ENCODE assay signal across 11 mouse cellular contexts in genomic region chr5:135428786-135429185, GRCm38 (mm10). TPM values are rescaled to one million over a fixed set of nuclear protein-coding genes. Genes with fewer than 3 reads are reported as not detected.
DNase-seq lines count a peak whose midpoint lies in the region; ATAC-seq and TF ChIP-seq lines count a peak whose summit lies in the region.
"Had no signal": no experiment of that assay in that cellular context is flagged by ENCODE, and none has a peak within 500 bp of the region (broad histone marks: within the 10 kb centered on the region; RNA-seq: fewer than 3 reads in every experiment).

No protein-coding gene starts in this region.

- 71% methylated on average over 5 of the region's 5 CpGs for WGBS in kidney, embryonic 14.5 days

- no peak for TF ChIP-seq POLR2A in brain, embryonic 14.5 days (IDR thresholded peaks at IDR 0.05; ENCODE audit: borderline replicate concordance, extremely low read depth, insufficient read depth, insufficient read length, poor library complexity, severe bottlenecking)

- no peak overlapping the region for H3K27ac ChIP-seq in kidney, embryonic 14.5 days (ENCODE audit: low read depth, low read length)
- H3K27ac ChIP-seq: liver, embryonic 13.5 days had no signal

- no peak overlapping the region for H3K4me3 ChIP-seq in kidney, embryonic 14.5 days (ENCODE audit: low read length)
- H3K4me3 ChIP-seq: erythroblast, embryonic 14.5 days; liver, embryonic 13.5 days had no signal

- TF ChIP-seq CTCF in brain, embryonic 14.5 days (IDR thresholded peaks at IDR 0.05; ENCODE audit: borderline replicate concordance, extremely low read depth, insufficient read depth, insufficient read length), result peak; percentile 58; the same call in 1 of the 2 replicates

- no peak overlapping the region for H3K4me2 ChIP-seq in kidney, embryonic 14.5 days (replicated peaks; ENCODE audit: low read depth, low read length)
- H3K4me2 ChIP-seq: liver, embryonic 13.5 days had no signal

- H3K27me3 ChIP-seq in kidney, embryonic 14.5 days (ENCODE audit: control insufficient read depth, insufficient read depth, low read length), result no peaks in the 10 kb centered on the region
- H3K27me3 ChIP-seq: liver, embryonic 13.5 days had no signal

- H3K9me3 ChIP-seq in kidney, embryonic 14.5 days (ENCODE audit: control insufficient read depth, low read length), result no peaks in the 10 kb centered on the region; the same call in 1 of the 2 replicates
- H3K9me3 ChIP-seq: liver, embryonic 13.5 days had no signal

- peaks cover 89% of the 10 kb centered on the region for H3K36me3 ChIP-seq in kidney, embryonic 14.5 days (ENCODE audit: control insufficient read depth, insufficient read depth, low read length)

- no peak for ATAC-seq in kidney, embryonic 14.5 days (ENCODE audit: low FRiP score, low TSS enrichment)
- ATAC-seq: intestine, embryonic 16.5 days had no signal

- no peak overlapping the region; the same call in 1 of the 2 replicates for H3K9ac ChIP-seq in kidney, embryonic 14.5 days (ENCODE audit: low read depth, low read length)
- H3K9ac ChIP-seq: liver, embryonic 13.5 days had no signal

- no peaks in the 10 kb centered on the region for H3K4me1 ChIP-seq in kidney, embryonic 14.5 days (ENCODE audit: control insufficient read depth, insufficient read depth, low read length)
- H3K4me1 ChIP-seq: liver, embryonic 13.5 days had no signal

- DNase-seq in adrenal gland, postnatal 36 days, result peak; percentile 19 to 23
- no peak for DNase-seq in adrenal gland, postnatal 4 days (ENCODE audit: low spot score in 2 of 2)
- DNase-seq in kidney, postnatal 14 days, result peak; percentile 12
- DNase-seq in A20 (ENCODE audit: low read depth, low spot score), result peak; percentile 31
- DNase-seq in brain, embryonic 14.5 days (ENCODE audit: low read depth), result peak; percentile 23
- no peak for DNase-seq in left cerebral cortex, adult 18-20 months (ENCODE audit: low spot score in 2 of 2)
- DNase-seq in left cerebral cortex, adult 9 months (ENCODE audit: low spot score in 2 of 2), result no peak
- DNase-seq: liver, embryonic 13.5 days had no signal

RNA-seq across cellular contexts. Expression of gene Pom121, which starts 34.4 kb away (rescaled TPM):
- 10 to 100 TPM; 21.4 to 24.6 TPM for total RNA-seq in adrenal gland, postnatal 36 days (2021)
- 10 to 100 TPM; 35.9 to 40.7 TPM for total RNA-seq in adrenal gland, postnatal 4 days (2021)
- polyA plus RNA-seq in kidney, embryonic 14.5 days (2014; fragmentation: Nextera tagmentation; extraction: Ambion mirVana), result 15.5 and 20.7 TPM in 2 replicates
- 21.7 and 45.5 TPM in 2 replicates for polyA plus RNA-seq in brain, embryonic 14.5 days (2012; rRNA removed)
- 10 to 100 TPM; 49.2 to 51.6 TPM for total RNA-seq in left cerebral cortex, adult 18-20 months (2021)

RNA-seq across cellular contexts. Expression of gene Nsun5, which starts 59.0 kb away (rescaled TPM):
- total RNA-seq in adrenal gland, postnatal 36 days (2021), result 10 to 100 TPM; 13.7 to 23.7 TPM
- 10 to 100 TPM; 23.9 to 24.9 TPM for total RNA-seq in adrenal gland, postnatal 4 days (2021)
- 27.1 and 29.2 TPM in 2 replicates for polyA plus RNA-seq in kidney, embryonic 14.5 days (2014; fragmentation: Nextera tagmentation; extraction: Ambion mirVana)
- polyA plus RNA-seq in brain, embryonic 14.5 days (2012; rRNA removed), result 44.4 and 62.2 TPM in 2 replicates
- total RNA-seq in left cerebral cortex, adult 18-20 months (2021), result 10 to 100 TPM; 20.4 to 25.0 TPM

Comparison
In these comparisons a context has a peak if more than half of its experiments do, and no peak if none do; other contexts are left out.
1. DNase-seq: peak in adrenal gland, postnatal 36 days (2 of 2), kidney, postnatal 14 days (single experiment), A20 (single experiment) and brain, embryonic 14.5 days (single experiment); none in adrenal gland, postnatal 4 days (0 of 2), left cerebral cortex, adult 18-20 months (0 of 2) and left cerebral cortex, adult 9 months (0 of 2).